In the genomic region with DNA sequence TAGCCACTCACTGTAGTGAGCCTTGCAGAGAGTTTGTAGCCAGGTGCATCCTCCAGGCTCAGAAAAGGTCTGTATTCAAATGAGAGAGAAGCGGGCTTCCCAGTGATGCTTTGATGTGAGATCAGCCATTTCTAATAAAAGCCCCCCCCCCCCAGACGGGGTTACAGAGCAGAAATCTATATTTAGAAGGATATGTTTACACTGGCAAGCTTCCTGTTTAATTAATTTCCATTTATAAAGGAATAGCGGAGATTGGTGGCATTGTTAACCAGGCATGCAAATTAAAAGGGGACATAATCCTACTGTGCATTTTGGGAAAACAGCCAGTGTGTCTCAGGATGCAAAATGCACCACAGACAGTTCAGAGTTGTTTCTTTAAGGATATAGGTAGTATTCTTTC, we compare ENCODE assay signal across 23 mouse cellular contexts.
DNase-seq lines count a peak whose midpoint lies in the region; ATAC-seq and TF ChIP-seq lines count a peak whose summit lies in the region.
"Had no signal": no experiment of that assay in that cellular context is flagged by ENCODE, and none has a peak within 500 bp of the region (broad histone marks: within the 10 kb centered on the region; RNA-seq: fewer than 3 reads in every experiment).

No protein-coding gene starts in this region.

- no peak for TF ChIP-seq EP300 in stomach, postnatal 0 days (optimal IDR thresholded peaks at IDR 0.05)

- H3K4me3 ChIP-seq in forebrain, embryonic 15.5 days: no peak overlapping the region
- H3K4me3 ChIP-seq in forebrain, embryonic 11.5 days (ENCODE audit: low read depth, low read length): no peak overlapping the region
- H3K4me3 ChIP-seq in lung, embryonic 16.5 days (ENCODE audit: low read length): no peak overlapping the region
- H3K4me3 ChIP-seq in stomach, embryonic 15.5 days (replicated peaks): no peak overlapping the region
- H3K4me3 ChIP-seq in stomach, postnatal 0 days (ENCODE audit: low read depth, low read length): no peak overlapping the region
- H3K4me3 ChIP-seq in hindbrain, embryonic 16.5 days (ENCODE audit: low read length): no peak overlapping the region
- H3K4me3 ChIP-seq: erythroblast, embryonic 14.5 days; left cerebral cortex, adult 2 months; liver, embryonic 13.5 days; midbrain, embryonic 12.5 days had no signal

- whole genome bisulfite sequencing in forebrain, embryonic 15.5 days: 2% methylated on average over 3 of the region's 3 CpGs
- WGBS in forebrain, embryonic 11.5 days: 18% methylated on average over 3 of the region's 3 CpGs
- 31% methylated on average over 3 of the region's 3 CpGs for WGBS in lung, embryonic 16.5 days
- WGBS in stomach, embryonic 15.5 days: 36% methylated on average over 3 of the region's 3 CpGs
- 28% methylated on average over 3 of the region's 3 CpGs for WGBS in stomach, postnatal 0 days
- WGBS in hindbrain, embryonic 16.5 days: 21% methylated on average over 3 of the region's 3 CpGs

- H3K9me3 ChIP-seq in forebrain, embryonic 15.5 days: no peaks in the 10 kb centered on the region
- H3K9me3 ChIP-seq in forebrain, embryonic 11.5 days (ENCODE audit: control insufficient read depth, low read length): no peaks in the 10 kb centered on the region
- no peaks in the 10 kb centered on the region for H3K9me3 ChIP-seq in lung, embryonic 16.5 days (ENCODE audit: control insufficient read depth, low read length)
- no peaks in the 10 kb centered on the region for H3K9me3 ChIP-seq in stomach, embryonic 15.5 days
- H3K9me3 ChIP-seq in stomach, postnatal 0 days (ENCODE audit: control insufficient read depth, low read length): no peaks in the 10 kb centered on the region
- no peaks in the 10 kb centered on the region for H3K9me3 ChIP-seq in hindbrain, embryonic 16.5 days (ENCODE audit: control insufficient read depth, low read length)
- H3K9me3 ChIP-seq: liver, embryonic 13.5 days; midbrain, embryonic 12.5 days had no signal

- no peaks in the 10 kb centered on the region for H3K27me3 ChIP-seq in forebrain, embryonic 15.5 days
- H3K27me3 ChIP-seq in forebrain, embryonic 11.5 days (ENCODE audit: control insufficient read depth, insufficient read depth, low read length): no peaks in the 10 kb centered on the region
- H3K27me3 ChIP-seq in lung, embryonic 16.5 days (ENCODE audit: control insufficient read depth, insufficient read depth, low read depth, low read length): no peaks in the 10 kb centered on the region
- H3K27me3 ChIP-seq in stomach, embryonic 15.5 days (replicated peaks): no peaks in the 10 kb centered on the region
- no peaks in the 10 kb centered on the region for H3K27me3 ChIP-seq in stomach, postnatal 0 days (ENCODE audit: control insufficient read depth, insufficient read depth, low read length)
- no peaks in the 10 kb centered on the region; the same call in 1 of the 2 replicates for H3K27me3 ChIP-seq in hindbrain, embryonic 16.5 days (replicated peaks; ENCODE audit: control insufficient read depth, insufficient read depth, low read length)
- H3K27me3 ChIP-seq: CH12.LX; liver, embryonic 13.5 days had no signal

- peaks cover 31% of the 10 kb centered on the region for H3K4me1 ChIP-seq in forebrain, embryonic 15.5 days
- H3K4me1 ChIP-seq in forebrain, embryonic 11.5 days (replicated peaks; ENCODE audit: control insufficient read depth, insufficient read depth, low read length): peaks cover 12% of the 10 kb centered on the region; the same call in 1 of the 2 replicates
- H3K4me1 ChIP-seq in lung, embryonic 16.5 days (replicated peaks; ENCODE audit: control insufficient read depth, insufficient read depth, low read length): peaks cover 62% of the 10 kb centered on the region
- H3K4me1 ChIP-seq in stomach, embryonic 15.5 days: peaks cover 26% of the 10 kb centered on the region; the same call in 1 of the 2 replicates
- no peaks in the 10 kb centered on the region for H3K4me1 ChIP-seq in stomach, postnatal 0 days (replicated peaks; ENCODE audit: control insufficient read depth, insufficient read depth)
- H3K4me1 ChIP-seq in hindbrain, embryonic 16.5 days (ENCODE audit: control insufficient read depth, insufficient read depth, low read depth, low read length): peaks cover 9% of the 10 kb centered on the region

- H3K9ac ChIP-seq in forebrain, embryonic 15.5 days (replicated peaks): no peak overlapping the region
- no peak overlapping the region for H3K9ac ChIP-seq in forebrain, embryonic 11.5 days (ENCODE audit: low read length)
- H3K9ac ChIP-seq in lung, embryonic 16.5 days (ENCODE audit: low read length): no peak overlapping the region
- H3K9ac ChIP-seq in stomach, embryonic 15.5 days: no peak overlapping the region
- no peak overlapping the region for H3K9ac ChIP-seq in stomach, postnatal 0 days (ENCODE audit: low read length)
- H3K9ac ChIP-seq in hindbrain, embryonic 16.5 days (ENCODE audit: low read depth, low read length): no peak overlapping the region
- H3K9ac ChIP-seq: liver, embryonic 13.5 days; midbrain, embryonic 12.5 days had no signal

- no peak overlapping the region for H3K27ac ChIP-seq in forebrain, embryonic 15.5 days (replicated peaks)
- no peak overlapping the region for H3K27ac ChIP-seq in forebrain, embryonic 11.5 days (ENCODE audit: low read depth, low read length)
- H3K27ac ChIP-seq in lung, embryonic 16.5 days (ENCODE audit: low read length): peak overlapping the region; percentile 51
- H3K27ac ChIP-seq in stomach, embryonic 15.5 days: 0 out of 2 replicates have a peak overlapping the region, but pooled peaks have one; percentile 37
- no peak overlapping the region for H3K27ac ChIP-seq in stomach, postnatal 0 days (replicated peaks)
- H3K27ac ChIP-seq in hindbrain, embryonic 16.5 days (ENCODE audit: low read depth, low read length): no peak overlapping the region
- H3K27ac ChIP-seq: hindbrain, postnatal 0 days; left cerebral cortex, adult 2 months; liver, embryonic 13.5 days; midbrain, embryonic 12.5 days had no signal

- no peak overlapping the region for H3K4me2 ChIP-seq in forebrain, embryonic 15.5 days (replicated peaks)
- H3K4me2 ChIP-seq in forebrain, embryonic 11.5 days (ENCODE audit: low read depth, low read length, severe bottlenecking): no peak overlapping the region
- no peak overlapping the region for H3K4me2 ChIP-seq in lung, embryonic 16.5 days (ENCODE audit: low read depth, low read length)
- H3K4me2 ChIP-seq in stomach, embryonic 15.5 days: no peak overlapping the region
- no peak overlapping the region for H3K4me2 ChIP-seq in stomach, postnatal 0 days (replicated peaks; ENCODE audit: low read depth)
- H3K4me2 ChIP-seq in hindbrain, embryonic 16.5 days (ENCODE audit: low read length): no peak overlapping the region
- H3K4me2 ChIP-seq: liver, embryonic 13.5 days had no signal

- no peaks in the 10 kb centered on the region for H3K36me3 ChIP-seq in forebrain, embryonic 15.5 days
- H3K36me3 ChIP-seq in forebrain, embryonic 11.5 days (ENCODE audit: control insufficient read depth, insufficient read depth, low read length): no peaks in the 10 kb centered on the region
- H3K36me3 ChIP-seq in lung, embryonic 16.5 days (ENCODE audit: control insufficient read depth, insufficient read depth, low read length): no peaks in the 10 kb centered on the region
- no peaks in the 10 kb centered on the region for H3K36me3 ChIP-seq in stomach, embryonic 15.5 days
- H3K36me3 ChIP-seq in stomach, postnatal 0 days (ENCODE audit: control insufficient read depth, insufficient read depth, low read length): no peaks in the 10 kb centered on the region
- H3K36me3 ChIP-seq in hindbrain, embryonic 16.5 days (ENCODE audit: control insufficient read depth, insufficient read depth, low read length): no peaks in the 10 kb centered on the region
- H3K36me3 ChIP-seq: liver, embryonic 13.5 days; midbrain, embryonic 12.5 days had no signal

- no peak for DNase-seq in forebrain, embryonic 11.5 days (ENCODE audit: low spot score)
- no peak for DNase-seq in lung, adult 18-20 months
- DNase-seq in stomach, postnatal 0 days (ENCODE audit: low spot score): no peak
- DNase-seq in ovary, postnatal 14 days (ENCODE audit: low spot score): no peak
- DNase-seq: adrenal gland, postnatal 25 days; cerebellum, adult 11-12 months; embryo, embryonic 11 days; gastrocnemius, adult 2 months; kidney, adult 8-10 months; kidney, postnatal 14 days; left cerebral cortex, postnatal 4 days; liver, embryonic 13.5 days; right cerebral cortex, postnatal 4 days; thymus, postnatal 14 days had no signal

- TF ChIP-seq CTCF in stomach, postnatal 0 days (IDR thresholded peaks at IDR 0.05; ENCODE audit: low read depth): no peak

- peak; percentile 47; the same call in 1 of the 2 replicates for ATAC-seq in forebrain, embryonic 15.5 days (replicated peaks)
- no peak; the same call in 1 of the 2 replicates for ATAC-seq in forebrain, embryonic 11.5 days (replicated peaks; ENCODE audit: low FRiP score)
- peak; percentile 26; the same call in 1 of the 2 replicates for ATAC-seq in lung, embryonic 16.5 days (ENCODE audit: low read depth)
- ATAC-seq in stomach, embryonic 15.5 days (ENCODE audit: insufficient read depth, low FRiP score, low read depth): no peak
- ATAC-seq in stomach, postnatal 0 days (ENCODE audit: low FRiP score, low TSS enrichment): no peak
- no peak for ATAC-seq in hindbrain, embryonic 16.5 days
- ATAC-seq: hindbrain, postnatal 0 days had no signal

Comparison
In these comparisons a context has a peak if more than half of its experiments do, and no peak if none do; other contexts are left out.
1. ATAC-seq: peak in forebrain, embryonic 15.5 days (single experiment) and lung, embryonic 16.5 days (single experiment); none in forebrain, embryonic 11.5 days (single experiment), stomach, embryonic 15.5 days (single experiment), stomach, postnatal 0 days (single experiment) and hindbrain, embryonic 16.5 days (single experiment).
2. H3K27ac ChIP-seq: peak in lung, embryonic 16.5 days (single experiment) and stomach, embryonic 15.5 days (single experiment); none in forebrain, embryonic 15.5 days (single experiment), forebrain, embryonic 11.5 days (single experiment), stomach, postnatal 0 days (single experiment) and hindbrain, embryonic 16.5 days (single experiment).